Mouse (Mus musculus) cortical plate, adult 2 months (tissue): ENCODE data around the gene Cacna2d1. TPM values are rescaled to one million over a fixed set of nuclear protein-coding genes. Genes with fewer than 3 reads are reported as not detected.

Experiments
- H3K27ac ChIP-seq: fragments of 200-500 bp; 2 replicates; pipeline ENCODE4 v1.5.1; 2012; ENCODE audit warnings: low read length, control low read depth, inconsistent platforms; ENCODE audit not compliant: insufficient read depth
- H3K4me1 ChIP-seq: fragments of 200-500 bp; 2 replicates; pipeline ENCODE4 v1.6.1; 2011; ENCODE audit warnings: low read length; ENCODE audit not compliant: control insufficient read depth, insufficient read depth
- H3K4me3 ChIP-seq: fragments of 200-500 bp; 2 replicates; pipeline ENCODE4 v1.5.1; 2011; ENCODE audit warnings: mild to moderate bottlenecking, low read length, control low read depth; ENCODE audit not compliant: insufficient read depth
- CTCF ChIP-seq: fragments of 200-500 bp; IDR thresholded peaks from 2 replicates; pipeline ENCODE4 v1.5.1; 2011; ENCODE audit warnings: mild to moderate bottlenecking, control low read depth, low read length; ENCODE audit not compliant: insufficient read depth; ENCODE audit errors: extremely low read depth
- POLR2A ChIP-seq: fragments of 200-500 bp; IDR thresholded peaks from 2 replicates; pipeline ENCODE4 v1.6.1; 2011; ENCODE audit warnings: mild to moderate bottlenecking, low read length, control low read depth; ENCODE audit not compliant: insufficient read depth; ENCODE audit errors: extremely low read depth
- polyA plus RNA-seq: library from polyadenylated mRNA; depleted of rRNA; stranded (reverse); fragments of >200 nt; gene quantifications from 2 replicates; pipeline ENCODE4 v1.2.3, GENCODE M21; 2012

Gene Cacna2d1
- polyA plus RNA-seq, 1 experiment: 77.3 TPM

DNA sequence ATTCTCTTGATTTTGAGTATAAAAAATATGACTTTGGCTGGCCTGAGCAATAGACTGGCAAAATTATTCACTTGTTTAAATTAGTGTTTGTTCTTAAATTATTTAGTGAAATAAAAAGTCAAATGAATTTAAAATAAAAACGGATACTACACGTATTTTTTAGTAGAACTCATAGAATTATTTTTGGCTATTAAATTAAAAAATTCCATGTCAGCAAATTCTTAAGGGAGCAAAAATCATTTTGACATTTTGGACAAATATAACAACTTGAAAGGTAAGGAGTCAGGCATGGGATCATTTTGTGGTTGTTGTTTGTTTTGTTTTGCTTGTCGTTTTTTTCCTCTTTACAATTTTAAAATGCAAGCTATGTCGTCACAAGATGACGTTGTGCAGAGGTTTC, 346.7 kb downstream of the Cacna2d1 start:
- H3K4me3 ChIP-seq: no peak overlapping the region
- no peak overlapping the region for H3K27ac ChIP-seq
- H3K4me1 ChIP-seq: no peaks in the 10 kb centered on the region; the same call in 1 of the 2 replicates
- TF ChIP-seq POLR2A: no peak
- no peak for TF ChIP-seq CTCF

DNA sequence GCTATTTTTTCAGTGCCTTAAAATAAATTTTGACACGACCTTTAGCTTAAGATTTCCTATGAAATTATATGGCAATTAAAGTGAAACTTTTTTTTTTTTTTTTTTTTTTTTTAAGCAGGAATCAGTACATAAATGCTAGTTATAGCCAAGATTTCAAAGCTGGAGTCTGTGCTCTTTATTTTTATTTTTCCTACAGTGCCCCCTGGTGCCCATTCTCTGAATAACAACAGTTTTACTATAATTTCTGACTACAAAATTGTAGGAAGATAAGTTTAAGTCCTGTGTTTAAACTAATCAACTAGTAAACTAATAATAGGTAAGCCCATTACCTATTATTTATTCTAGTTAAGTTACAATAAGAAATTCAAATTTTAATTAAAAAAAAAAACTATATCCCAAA, 358.7 kb downstream of the Cacna2d1 start:
- Histone ChIP-seq H3K4me1 (0 out of 2 replicates have a peak, but pooled peaks cover 2% of the 10 kb centered on the region), H3K27ac (no peak overlapping the region), H3K4me3 (no peak overlapping the region)
- TF ChIP-seq POLR2A: no peak
- no peak for TF ChIP-seq CTCF

DNA sequence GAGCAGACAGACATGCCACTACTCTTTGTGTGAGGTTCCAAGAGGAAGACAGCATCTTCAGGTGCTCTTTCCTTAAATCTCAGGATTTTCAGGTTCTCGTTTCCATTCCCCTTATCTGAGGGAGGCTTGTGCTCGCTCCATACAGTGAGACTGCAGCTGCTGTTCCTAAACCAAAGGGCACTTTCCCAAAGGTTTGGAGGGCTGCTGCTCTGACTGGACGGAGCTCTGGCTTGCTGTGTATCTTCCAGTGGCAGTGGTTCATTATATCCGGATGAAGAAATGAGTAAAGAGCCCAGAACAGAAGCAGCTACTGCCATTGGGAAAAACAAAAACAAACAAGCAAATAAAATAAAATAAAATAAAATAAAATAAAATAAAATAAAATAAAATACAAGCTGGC, 359.3 kb downstream of the Cacna2d1 start:
- Histone ChIP-seq H3K4me1 (0 out of 2 replicates have a peak, but pooled peaks cover 2% of the 10 kb centered on the region), H3K27ac (no peak overlapping the region), H3K4me3 (no peak overlapping the region)

DNA sequence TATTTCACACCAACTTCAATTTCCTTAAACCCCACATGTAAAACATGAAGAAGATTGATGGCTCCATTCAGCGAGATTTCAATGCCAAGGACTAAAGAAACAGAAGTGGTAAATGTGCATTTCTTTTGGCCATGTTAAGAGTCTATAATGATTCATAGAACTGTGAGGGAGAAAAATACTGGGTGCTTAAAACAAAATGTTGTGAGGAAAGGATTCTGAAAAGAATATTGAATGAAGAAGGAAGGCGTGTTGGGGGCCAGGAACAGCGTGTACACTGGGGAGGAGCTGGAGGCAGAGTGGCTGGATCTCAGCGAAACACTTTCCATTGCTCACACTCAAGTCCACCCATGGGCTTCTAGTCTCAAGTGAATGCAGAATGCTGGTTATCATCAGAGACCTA, 360.2 kb downstream of the Cacna2d1 start:
- no peak overlapping the region for H3K4me3 ChIP-seq
- H3K4me1 ChIP-seq: 0 out of 2 replicates have a peak, but pooled peaks cover 2% of the 10 kb centered on the region
- no peak for TF ChIP-seq POLR2A
- TF ChIP-seq CTCF: no peak
- no peak overlapping the region for H3K27ac ChIP-seq

More for the DNA sequence above, 359.3 kb downstream of the Cacna2d1 start:
- TF ChIP-seq CTCF (no peak), POLR2A (no peak)

DNA sequence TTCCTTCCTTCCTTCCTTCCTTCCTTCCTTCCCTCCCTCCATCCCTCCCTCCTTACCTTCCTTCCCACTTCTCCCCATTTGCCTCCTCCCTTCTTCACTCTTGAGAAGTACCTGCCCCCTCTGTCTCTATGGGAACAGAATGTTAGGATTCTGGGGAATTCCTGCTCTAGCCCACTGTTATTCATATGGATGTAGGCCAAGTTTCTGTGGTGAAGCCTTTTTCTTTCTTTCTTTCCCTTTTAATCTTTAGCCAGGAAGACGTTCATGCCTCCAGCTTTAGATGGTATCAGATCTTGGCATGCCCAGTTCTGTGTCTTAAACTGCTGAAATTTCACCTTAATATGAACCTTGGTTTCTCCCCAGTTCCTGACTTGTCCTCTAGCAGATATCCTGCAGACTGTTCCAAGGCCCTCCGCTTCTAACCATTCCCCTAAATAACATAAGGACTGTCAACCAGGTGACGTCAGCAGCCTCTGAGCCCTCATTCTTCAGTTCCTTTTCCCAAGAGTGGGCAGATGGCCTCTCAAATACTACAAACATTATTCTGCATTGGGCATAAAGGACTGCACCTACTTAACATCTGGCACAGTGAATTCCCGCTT, 362.8 kb downstream of the Cacna2d1 start:
- no peak overlapping the region for H3K4me3 ChIP-seq
- 0 out of 2 replicates have a peak, but pooled peaks cover 2% of the 10 kb centered on the region for H3K4me1 ChIP-seq
- TF ChIP-seq CTCF (no peak), POLR2A (no peak)

DNA sequence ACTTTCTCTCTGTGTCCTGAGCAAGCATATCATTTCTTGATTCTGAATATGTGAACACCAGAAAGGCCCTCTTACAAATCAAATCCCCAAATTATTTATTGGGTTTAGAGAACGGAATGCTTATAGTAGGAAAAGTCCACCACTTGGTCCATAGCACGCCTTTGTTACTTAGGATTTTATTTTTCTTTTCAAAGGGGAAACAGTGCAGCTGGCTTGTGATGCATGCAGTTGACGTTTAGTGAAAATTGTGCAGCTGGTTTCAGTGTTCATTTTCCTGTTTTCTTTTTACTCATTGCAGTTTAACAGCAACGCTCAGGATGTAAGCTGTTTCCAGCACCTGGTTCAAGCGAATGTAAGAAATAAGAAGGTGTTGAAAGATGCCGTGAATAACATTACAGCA, 365.1 kb downstream of the Cacna2d1 start:
- Histone ChIP-seq H3K4me1 (0 out of 2 replicates have a peak, but pooled peaks cover 2% of the 10 kb centered on the region), H3K27ac (no peak overlapping the region), H3K4me3 (no peak overlapping the region)
- TF ChIP-seq POLR2A: no peak
- no peak for TF ChIP-seq CTCF

More for the DNA sequence above, 362.8 kb downstream of the Cacna2d1 start:
- H3K27ac ChIP-seq: no peak overlapping the region

DNA sequence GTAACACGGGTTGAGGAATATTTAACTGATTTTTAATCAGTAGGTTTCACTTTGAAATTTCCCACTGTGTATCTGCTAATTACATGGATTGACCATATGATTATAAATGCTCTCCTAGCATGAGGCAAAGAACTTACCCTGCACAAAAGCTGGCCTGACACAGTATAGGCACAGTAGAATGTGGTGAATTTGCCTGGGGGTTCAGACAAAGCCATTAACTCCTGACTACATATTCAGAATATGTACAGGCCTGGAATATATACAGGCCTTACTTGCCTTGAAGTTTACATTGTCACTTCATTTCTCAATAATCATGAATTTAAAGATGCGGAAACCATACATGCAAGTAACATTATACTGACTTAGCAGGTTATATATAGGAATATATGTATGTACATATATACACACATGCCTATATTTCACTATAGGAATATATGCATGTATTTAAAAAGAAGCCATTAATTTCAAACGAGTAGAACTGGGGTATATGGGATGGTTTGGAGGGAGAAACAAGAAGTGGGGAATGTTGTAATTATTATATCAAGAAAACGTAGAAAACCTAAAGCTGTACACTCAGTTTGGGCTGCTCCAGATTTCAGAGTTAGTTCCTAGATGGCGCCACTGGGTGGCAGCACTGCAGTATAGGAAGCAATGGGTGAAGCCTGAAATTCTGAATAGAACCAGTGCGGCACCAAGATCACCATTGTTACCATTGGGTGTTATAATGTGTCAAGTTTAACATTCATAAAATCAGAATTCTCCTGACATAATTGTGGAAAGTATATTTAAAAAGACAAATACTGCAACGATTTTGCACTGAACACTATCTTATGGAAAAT, 374.9 kb downstream of the Cacna2d1 start:
- H3K27ac ChIP-seq: no peak overlapping the region
- no peak overlapping the region for H3K4me3 ChIP-seq
- TF ChIP-seq POLR2A (no peak), CTCF (peak; percentile 81)
- no peaks in the 10 kb centered on the region for H3K4me1 ChIP-seq

DNA sequence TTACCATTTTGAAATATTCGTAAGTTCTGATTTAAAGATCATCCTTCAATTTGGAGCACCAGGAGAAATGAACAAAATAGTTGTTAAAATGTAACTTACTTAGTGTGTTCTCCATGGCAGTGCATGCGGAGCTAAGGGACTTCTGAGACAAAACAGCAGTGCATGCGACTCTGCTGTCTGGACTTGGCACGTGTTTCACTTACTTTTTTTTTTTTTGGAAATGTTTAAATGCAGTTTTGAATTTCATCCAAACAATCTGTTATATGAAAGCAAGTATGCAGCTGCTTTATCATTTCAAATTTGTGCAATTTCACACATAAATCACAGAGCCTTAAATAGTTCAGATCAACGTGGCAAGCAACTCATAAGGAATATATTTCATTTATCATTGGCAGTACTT, 379.8 kb downstream of the Cacna2d1 start:
- H3K4me1 ChIP-seq: no peaks in the 10 kb centered on the region
- no peak overlapping the region for H3K27ac ChIP-seq
- H3K4me3 ChIP-seq: no peak overlapping the region
- TF ChIP-seq POLR2A (no peak), CTCF (no peak)

DNA sequence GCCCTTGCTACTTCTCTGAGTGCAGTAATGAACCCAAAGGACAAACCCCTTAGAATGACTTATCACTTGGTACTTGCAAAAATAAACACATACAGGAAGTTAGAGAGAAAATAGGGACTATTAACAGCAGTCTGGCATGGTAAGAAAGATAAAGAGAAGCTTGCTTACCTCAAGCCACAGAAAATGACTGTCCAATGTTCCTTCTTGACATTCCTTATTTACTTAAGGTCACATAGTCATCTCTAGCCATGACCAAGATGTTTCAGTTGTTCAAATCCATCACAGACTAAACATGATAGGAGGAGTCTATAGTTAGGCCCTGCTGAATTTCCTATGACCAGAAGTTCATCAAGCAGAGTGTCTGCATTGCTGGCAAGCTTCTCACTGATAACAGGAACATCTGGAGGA, 381.5 kb downstream of the Cacna2d1 start:
- Histone ChIP-seq H3K4me3 (no peak overlapping the region), H3K27ac (no peak overlapping the region), H3K4me1 (no peaks in the 10 kb centered on the region)
- TF ChIP-seq CTCF: no peak
- TF ChIP-seq POLR2A: no peak
